Mouse (Mus musculus) limb, embryonic 14.5 days (tissue): ENCODE results near the gene Mea1. TPM values are rescaled to one million over a fixed set of nuclear protein-coding genes. Genes with fewer than 3 reads are reported as not detected.

Experiments used
- ATAC-seq: fragments of 200-750 bp; cut with Nextera tagmentation; 2 replicates; pipeline ENCODE4 v1.8.0; 2017; ENCODE audit warnings: low read depth, moderate number of reproducible peaks, moderate TSS enrichment; ENCODE audit not compliant: low FRiP score
- DNase-seq: peaks from one replicate; pipeline ENCODE4 v3.0.0-alpha.2; 2015; ENCODE audit warnings: low spot score
- H3K27ac ChIP-seq: fragments of 300-500 bp; sonication (generic); replicated peaks from 2 replicates; pipeline ENCODE4 v1.5.1; 2014; ENCODE audit warnings: low read depth, mild to moderate bottlenecking, low read length, moderate library complexity, mixed read lengths
- H3K27me3 ChIP-seq: fragments of 300-500 bp; sonication (generic); 2 replicates; pipeline ENCODE4 v1.6.1; 2014; ENCODE audit warnings: low read length, mixed read lengths; ENCODE audit not compliant: control insufficient read depth, insufficient read depth
- H3K36me3 ChIP-seq: fragments of 300-500 bp; sonication (generic); 2 replicates; pipeline ENCODE4 v1.6.1; 2014; ENCODE audit warnings: mild to moderate bottlenecking, low read length, moderate library complexity, mixed read lengths; ENCODE audit not compliant: control insufficient read depth, insufficient read depth
- H3K4me1 ChIP-seq: fragments of 300-500 bp; sonication (generic); 2 replicates; pipeline ENCODE4 v1.6.1; 2014; ENCODE audit warnings: antibody characterized with exemption, low read length, mixed read lengths; ENCODE audit not compliant: control insufficient read depth, insufficient read depth
- H3K4me2 ChIP-seq: fragments of 300-500 bp; sonication (generic); replicated peaks from 2 replicates; pipeline ENCODE4 v1.6.1; 2014; ENCODE audit warnings: low read depth, mild to moderate bottlenecking, low read length, moderate library complexity; ENCODE audit not compliant: severe bottlenecking
- H3K4me3 ChIP-seq: fragments of 300-500 bp; sonication (generic); replicated peaks from 2 replicates; pipeline ENCODE4 v1.5.1; 2014; ENCODE audit warnings: low read length
- H3K9ac ChIP-seq: fragments of 300-500 bp; sonication (generic); 2 replicates; pipeline ENCODE4 v1.6.1; 2014; ENCODE audit warnings: mild to moderate bottlenecking, low read depth, low read length, moderate library complexity; ENCODE audit not compliant: severe bottlenecking
- H3K9me3 ChIP-seq: fragments of 300-500 bp; sonication (generic); 2 replicates; pipeline ENCODE4 v1.6.1; 2016; ENCODE audit warnings: low read length; ENCODE audit not compliant: control insufficient read depth
- POLR2A ChIP-seq: fragments of 200-500 bp; IDR thresholded peaks from 2 replicates; pipeline ENCODE4 v1.8.0; 2012; ENCODE audit warnings: inconsistent platforms, mild to moderate bottlenecking, moderate library complexity, borderline replicate concordance; ENCODE audit not compliant: insufficient read depth, insufficient read length; ENCODE audit errors: extremely low read depth
- WGBS: fragments of 180-500 bp; shearing (Covaris S2); extraction: QIAGEN DNeasy Blood & Tissue Kit; methylation state at CpG from one replicate; pipeline ENCODE4 v1.1.7; 2014; 5-methylcytosine and 5-hydroxymethylcytosine counted together
- polyA plus RNA-seq, 2 experiments: library from polyadenylated mRNA; depleted of rRNA in 1 of 2; stranded (reverse) in 1 of 2; unstranded in 1 of 2; fragments of >200 nt; fragmentation: Nextera tagmentation in 1 of 2; extraction: Ambion mirVana in 1 of 2; gene quantifications; 2 replicates each; pipeline versions ENCODE4 v1.2.1 to v1.2.3; 2012 to 2014

Mea1 gene
- polyA plus RNA-seq, 2 experiments, result 97.9 to 155 TPM

GRCm38 (mm10) chr17:46680760-46681373 is 2.3 kb downstream of the Mea1 start, which contains the start of gene Klhdc3:
TSS of gene Klhdc3 (minus strand) at chr17:46680914.
- Histone ChIP-seq H3K9ac (peak within 1 kb of the TSS; percentile 73), H3K4me1 (peaks cover 15% of the 10 kb centered on the region), H3K36me3 (peaks cover 60% of the 10 kb centered on the region), H3K27me3 (no peaks in the 10 kb centered on the region), H3K9me3 (no peaks in the 10 kb centered on the region), H3K4me3 (peak within 1 kb of the TSS; percentile 87), H3K4me2 (peak within 1 kb of the TSS; percentile 86), H3K27ac (peak within 1 kb of the TSS; percentile 81)
- no peak for TF ChIP-seq POLR2A
- under 1% methylated on average over 46 of the region's 49 CpGs for WGBS
- ATAC-seq, result peak; percentile 97
- peak; percentile 97 for DNase-seq

DNA sequence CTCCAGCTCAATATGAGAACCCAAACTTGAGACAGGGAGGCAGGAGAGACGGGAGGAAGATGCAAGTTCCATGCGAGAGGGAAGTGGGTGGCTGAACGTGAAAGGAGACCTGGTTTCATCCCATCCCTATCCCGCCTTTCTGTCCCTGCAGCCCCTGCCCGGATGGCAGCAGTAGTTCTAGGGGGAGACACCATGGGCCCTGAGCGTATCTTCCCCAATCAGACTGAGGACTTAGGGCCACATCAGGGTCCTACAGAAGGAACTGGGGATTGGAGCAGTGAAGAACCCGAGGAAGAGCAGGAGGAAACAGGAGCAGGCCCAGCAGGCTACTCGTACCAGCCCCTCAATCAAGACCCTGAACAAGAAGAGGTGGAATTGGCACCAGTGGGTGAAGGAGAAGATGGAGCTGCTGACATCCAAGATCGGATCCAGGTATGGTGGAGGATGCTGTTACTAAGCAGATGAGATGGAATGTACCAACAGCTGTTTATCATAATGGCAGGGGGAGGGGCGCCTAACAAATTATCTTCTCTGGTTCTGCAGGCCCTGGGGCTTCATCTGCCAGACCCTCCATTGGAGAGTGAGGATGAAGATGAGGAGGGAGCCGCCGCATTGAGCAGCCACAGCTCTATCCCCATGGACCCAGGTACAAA is 3.0 kb downstream of the Mea1 start:
- peak overlapping the region; percentile 86 for H3K4me2 ChIP-seq
- ATAC-seq, result no peak
- DNase-seq, result no peak
- no peaks in the 10 kb centered on the region for H3K27me3 ChIP-seq
- WGBS, result 22% methylated on average over 12 of the region's 12 CpGs
- H3K27ac ChIP-seq, result peak overlapping the region; percentile 53; the same call in 1 of the 2 replicates
- peaks cover 15% of the 10 kb centered on the region for H3K4me1 ChIP-seq
- no peak for TF ChIP-seq POLR2A
- H3K4me3 ChIP-seq, result peak overlapping the region; percentile 87
- H3K9me3 ChIP-seq, result no peaks in the 10 kb centered on the region
- peak overlapping the region; percentile 73 for H3K9ac ChIP-seq
- peaks cover 60% of the 10 kb centered on the region for H3K36me3 ChIP-seq

GRCm38 (mm10) chr17:46682654-46683389 is 4.2 kb downstream of the Mea1 start:
- DNase-seq, result no peak
- TF ChIP-seq POLR2A, result no peak
- Histone ChIP-seq H3K4me1 (peaks cover 15% of the 10 kb centered on the region), H3K4me3 (no peak overlapping the region), H3K27me3 (no peaks in the 10 kb centered on the region), H3K4me2 (no peak overlapping the region), H3K27ac (no peak overlapping the region), H3K36me3 (peaks cover 60% of the 10 kb centered on the region), H3K9ac (no peak overlapping the region), H3K9me3 (no peaks in the 10 kb centered on the region)
- 80% methylated on average over 16 of the region's 16 CpGs for whole genome bisulfite sequencing
- no peak for ATAC-seq

- Histone ChIP-seq H3K9me3 (no peaks in the 10 kb centered on the region), H3K4me3 (no peak overlapping the region), H3K27me3 (no peaks in the 10 kb centered on the region), H3K27ac (no peak overlapping the region), H3K9ac (no peak overlapping the region), H3K4me1 (peaks cover 5% of the 10 kb centered on the region), H3K4me2 (no peak overlapping the region), H3K36me3 (peaks cover 65% of the 10 kb centered on the region)
- DNase-seq, result no peak
- TF ChIP-seq POLR2A, result no peak
- no peak for ATAC-seq
- 91% methylated on average over 6 of the region's 6 CpGs for WGBS
Observed at GRCm38 (mm10) chr17:46685913-46686312, 7.3 kb downstream of the Mea1 start.

DNA sequence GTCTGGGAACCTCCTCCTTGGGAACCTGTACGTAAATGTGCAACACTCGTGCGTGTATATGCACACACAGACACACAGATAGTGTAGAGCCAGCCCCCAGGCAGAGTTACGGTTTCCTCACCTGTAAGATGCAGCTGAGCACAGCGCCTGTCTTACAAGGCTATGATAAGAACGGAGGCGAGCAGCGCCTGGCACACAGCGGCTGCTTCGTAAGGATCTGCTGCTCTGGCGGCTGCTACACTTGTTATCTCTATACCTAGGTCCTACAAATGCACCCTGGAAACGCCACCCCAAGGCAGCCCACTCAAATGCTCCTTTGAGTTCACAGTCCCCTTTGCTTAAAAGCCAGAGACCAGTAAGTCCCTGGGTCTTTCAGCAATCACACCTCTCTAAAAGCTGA is 12.1 kb downstream of the Mea1 start:
- Histone ChIP-seq H3K4me3 (no peak overlapping the region), H3K27ac (no peak overlapping the region), H3K9me3 (no peaks in the 10 kb centered on the region), H3K27me3 (no peaks in the 10 kb centered on the region), H3K36me3 (peaks cover 46% of the 10 kb centered on the region), H3K4me1 (no peaks in the 10 kb centered on the region), H3K9ac (no peak overlapping the region), H3K4me2 (no peak overlapping the region)
- 96% methylated on average over 12 of the region's 12 CpGs for WGBS
- ATAC-seq (no peak), DNase-seq (no peak)
- no peak for TF ChIP-seq POLR2A
